Mouse (Mus musculus): ENCODE measurements around the gene Hmgcll1. TPM values are rescaled to one million over a fixed set of nuclear protein-coding genes. Genes with fewer than 3 reads are reported as not detected.

Hmgcll1 gene
- polyA plus RNA-seq, 1 experiment = not detected

DNA sequence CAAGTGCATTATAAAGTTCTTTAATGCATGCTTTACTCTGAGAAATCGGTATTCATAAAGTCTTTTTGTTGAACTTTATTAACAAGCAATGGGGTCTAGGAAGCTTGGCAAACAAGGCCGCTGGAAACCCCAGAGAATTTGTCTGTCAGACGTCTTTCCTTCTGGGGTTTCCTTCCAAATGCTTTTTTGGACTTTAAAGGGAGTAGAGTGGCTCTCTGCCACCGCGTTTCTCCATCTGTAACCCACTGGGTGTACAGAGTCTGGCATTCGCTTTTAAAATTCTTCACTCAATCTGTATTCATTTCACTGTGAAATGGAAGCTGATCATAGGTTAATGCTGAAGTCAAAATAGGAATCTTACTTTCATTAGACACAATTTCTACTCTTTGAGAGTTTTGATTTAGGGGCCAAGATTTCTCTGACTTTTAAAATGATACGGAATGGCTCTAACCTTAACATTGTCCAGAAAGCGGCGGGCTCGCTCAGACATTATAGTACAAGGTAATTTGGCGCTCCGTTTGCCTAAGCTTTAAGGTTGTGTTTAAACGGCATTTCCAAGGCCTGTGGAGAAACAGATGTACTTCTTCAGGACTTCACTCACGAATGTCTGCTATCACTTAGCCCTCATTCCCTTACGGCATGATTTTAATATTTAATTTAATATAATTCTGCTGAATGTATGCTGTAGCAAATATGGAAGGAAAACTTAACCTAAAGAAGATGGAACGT, 15.0 kb downstream of the Hmgcll1 start:
- TF ChIP-seq GATA1 (IDR thresholded peaks at IDR 0.05; ENCODE audit: low read length) = no peak

- no peak for TF ChIP-seq GATA1 (IDR thresholded peaks at IDR 0.05; ENCODE audit: low read length)
These were observed 20.4 kb downstream of the Hmgcll1 start for GRCm38 (mm10) chr9:76035058-76035457.

DNA sequence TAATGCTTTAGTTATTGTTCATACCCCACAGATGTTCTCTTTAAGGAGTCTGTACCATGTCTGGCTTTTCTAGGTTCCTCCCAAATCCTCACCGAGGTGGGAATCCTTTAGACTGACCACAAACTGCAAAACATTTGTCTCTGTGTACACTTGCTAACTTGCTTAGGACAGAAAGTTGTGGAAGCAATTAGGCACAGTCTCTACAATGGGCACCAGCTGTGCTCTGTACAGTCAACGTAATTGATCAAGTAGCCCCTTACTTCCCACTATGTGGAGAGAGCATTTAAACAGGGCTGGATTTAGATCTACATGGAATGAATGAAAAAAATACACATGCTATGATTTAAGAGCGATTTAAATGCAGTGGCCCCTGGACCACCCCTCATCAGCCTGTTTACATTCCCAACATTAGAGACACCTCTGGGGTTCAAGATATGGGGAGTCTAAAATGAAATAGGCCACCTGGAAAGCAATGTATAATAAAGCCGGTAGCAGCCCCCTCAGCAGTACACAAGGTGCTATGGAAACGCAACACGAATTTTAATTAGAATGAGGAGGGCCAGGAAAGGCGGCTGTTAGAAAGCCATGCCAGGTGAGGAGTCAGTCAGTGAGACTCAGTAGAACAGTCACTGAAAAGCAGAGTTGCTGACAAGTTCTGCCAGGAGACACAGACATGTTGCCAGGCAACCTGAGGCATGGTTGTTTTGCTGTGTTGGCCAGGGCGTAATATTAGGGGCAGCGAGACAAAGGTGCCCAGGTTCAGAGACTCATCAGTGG, 23.9 kb downstream of the Hmgcll1 start:
- TF ChIP-seq GATA1 (IDR thresholded peaks at IDR 0.05; ENCODE audit: low read length) = no peak

- no peak for TF ChIP-seq GATA1 (IDR thresholded peaks at IDR 0.05; ENCODE audit: low read length)
These were observed 25.1 kb downstream of the Hmgcll1 start for GRCm38 (mm10) chr9:76039711-76040110.

DNA sequence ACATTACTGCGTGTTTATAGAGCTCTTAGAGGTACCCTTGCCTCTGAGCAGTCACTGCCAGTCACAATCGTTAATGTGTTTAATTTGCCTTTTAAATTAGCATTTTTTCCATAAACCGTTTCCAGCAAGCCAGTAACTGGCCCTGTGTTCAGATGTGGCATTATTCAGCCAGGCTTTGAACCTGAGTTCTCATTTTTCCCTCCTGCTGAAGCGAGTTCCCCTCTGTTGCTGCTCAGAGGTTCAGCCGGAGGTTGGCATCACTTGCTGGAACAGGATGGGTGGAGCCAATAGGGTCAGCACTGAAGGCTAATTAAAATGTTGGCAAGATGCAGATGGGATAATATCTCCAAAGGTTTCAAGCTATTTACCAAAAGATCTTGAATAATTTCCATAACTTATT, 28.7 kb downstream of the Hmgcll1 start:
- no peak for TF ChIP-seq GATA1 (IDR thresholded peaks at IDR 0.05; ENCODE audit: low read length)

- TF ChIP-seq GATA1 (IDR thresholded peaks at IDR 0.05; ENCODE audit: low read length) = no peak
These were observed 46.3 kb downstream of the Hmgcll1 start for GRCm38 (mm10) chr9:76060935-76061334.

DNA sequence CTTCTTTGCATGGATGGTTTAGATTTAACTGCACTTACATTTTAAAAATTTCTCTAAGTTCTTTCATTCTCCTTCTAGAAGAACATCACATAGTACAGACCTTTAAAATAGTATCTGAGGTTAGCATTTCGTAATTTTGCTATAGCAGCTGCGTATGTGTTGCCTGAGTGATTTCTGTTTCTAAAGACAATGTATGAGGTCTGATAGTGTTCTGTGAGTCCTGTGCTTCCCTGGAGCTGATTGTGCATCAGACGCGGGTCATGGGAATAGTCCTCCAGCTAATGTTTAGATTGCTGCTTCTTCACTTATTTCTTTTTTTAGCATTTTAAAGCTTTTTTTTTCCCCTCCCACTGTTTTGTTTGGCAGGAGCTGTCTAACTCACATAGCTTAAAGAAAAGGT, 46.8 kb downstream of the Hmgcll1 start:
- no peak for TF ChIP-seq GATA1 (IDR thresholded peaks at IDR 0.05; ENCODE audit: low read length)

- TF ChIP-seq GATA1 (IDR thresholded peaks at IDR 0.05; ENCODE audit: low read length) = no peak
These were observed 49.5 kb downstream of the Hmgcll1 start for GRCm38 (mm10) chr9:76064164-76064563.

DNA sequence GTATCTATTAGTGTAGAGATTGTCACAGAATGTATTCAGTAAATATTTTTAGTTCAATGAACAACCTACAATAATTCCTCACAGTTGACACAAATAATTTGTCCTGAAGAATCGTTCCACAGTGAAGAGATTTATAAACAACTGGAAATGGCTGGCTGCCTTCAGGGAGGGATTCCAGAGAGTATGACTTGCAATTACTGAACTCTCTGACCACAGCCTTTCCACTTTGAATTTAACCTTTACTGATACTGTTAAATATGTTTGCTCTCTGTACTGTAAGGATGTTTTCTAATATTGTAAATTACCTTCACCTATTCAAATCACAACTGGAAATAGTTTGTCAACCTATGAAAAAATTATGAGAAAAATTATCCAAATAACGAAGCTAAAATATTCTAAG, 76.9 kb downstream of the Hmgcll1 start:
- no peak for TF ChIP-seq GATA1 (IDR thresholded peaks at IDR 0.05; ENCODE audit: low read length)

GRCm38 (mm10) chr9:76097221-76097620, 82.6 kb downstream of the Hmgcll1 start:
- TF ChIP-seq GATA1 (IDR thresholded peaks at IDR 0.05; ENCODE audit: low read length) = no peak

- no peak for TF ChIP-seq GATA1 (IDR thresholded peaks at IDR 0.05; ENCODE audit: low read length)
These were observed 85.3 kb downstream of the Hmgcll1 start for GRCm38 (mm10) chr9:76099981-76100380.

DNA sequence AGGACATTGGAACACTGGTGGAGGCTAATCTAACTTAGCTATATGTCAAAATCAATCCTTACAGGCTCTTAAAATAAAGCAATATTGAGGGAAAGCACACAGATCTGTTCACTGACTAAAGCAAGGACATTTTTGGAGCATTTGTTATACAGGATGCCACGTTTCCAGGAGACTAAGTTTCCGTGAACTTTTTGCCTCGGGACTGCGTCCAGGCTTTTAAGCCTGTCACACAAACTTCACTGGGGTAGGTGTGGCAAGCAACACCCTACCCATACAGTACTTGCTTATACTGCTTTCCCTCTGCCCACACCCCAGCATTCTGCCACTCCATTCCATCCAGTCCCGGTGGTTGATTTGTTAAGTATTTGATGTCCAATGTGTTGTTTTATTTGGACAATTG, 90.2 kb downstream of the Hmgcll1 start:
- TF ChIP-seq GATA1 (IDR thresholded peaks at IDR 0.05; ENCODE audit: low read length) = no peak

GRCm38 (mm10) chr9:76124249-76124648, 109.6 kb downstream of the Hmgcll1 start:
- TF ChIP-seq GATA1 (IDR thresholded peaks at IDR 0.05; ENCODE audit: low read length) = no peak

GRCm38 (mm10) chr9:76129353-76129752, 114.7 kb downstream of the Hmgcll1 start:
- no peak for TF ChIP-seq GATA1 (IDR thresholded peaks at IDR 0.05; ENCODE audit: low read length)

- TF ChIP-seq GATA1 (IDR thresholded peaks at IDR 0.05; ENCODE audit: low read length) = no peak
These were observed 119.4 kb downstream of the Hmgcll1 start for GRCm38 (mm10) chr9:76134042-76134441.

GRCm38 (mm10) chr9:76138378-76139109, 123.9 kb downstream of the Hmgcll1 start:
- no peak for TF ChIP-seq GATA1 (IDR thresholded peaks at IDR 0.05; ENCODE audit: low read length)
